Mouse (Mus musculus): ENCODE measurements around the gene Cplx3.

GRCm38 (mm10) chr9:57558625-57559024 lies 47.5 kb downstream of the Cplx3 start:
- TF ChIP-seq CTCF (IDR thresholded peaks at IDR 0.05; ENCODE audit: control insufficient read depth, insufficient read depth, low read length) (no peak), POLR2A (IDR thresholded peaks at IDR 0.05; ENCODE audit: borderline replicate concordance, control insufficient read depth, low read depth, low read length) (no peak)

All from bone marrow, adult 2 months (tissue).